In the genomic region with DNA sequence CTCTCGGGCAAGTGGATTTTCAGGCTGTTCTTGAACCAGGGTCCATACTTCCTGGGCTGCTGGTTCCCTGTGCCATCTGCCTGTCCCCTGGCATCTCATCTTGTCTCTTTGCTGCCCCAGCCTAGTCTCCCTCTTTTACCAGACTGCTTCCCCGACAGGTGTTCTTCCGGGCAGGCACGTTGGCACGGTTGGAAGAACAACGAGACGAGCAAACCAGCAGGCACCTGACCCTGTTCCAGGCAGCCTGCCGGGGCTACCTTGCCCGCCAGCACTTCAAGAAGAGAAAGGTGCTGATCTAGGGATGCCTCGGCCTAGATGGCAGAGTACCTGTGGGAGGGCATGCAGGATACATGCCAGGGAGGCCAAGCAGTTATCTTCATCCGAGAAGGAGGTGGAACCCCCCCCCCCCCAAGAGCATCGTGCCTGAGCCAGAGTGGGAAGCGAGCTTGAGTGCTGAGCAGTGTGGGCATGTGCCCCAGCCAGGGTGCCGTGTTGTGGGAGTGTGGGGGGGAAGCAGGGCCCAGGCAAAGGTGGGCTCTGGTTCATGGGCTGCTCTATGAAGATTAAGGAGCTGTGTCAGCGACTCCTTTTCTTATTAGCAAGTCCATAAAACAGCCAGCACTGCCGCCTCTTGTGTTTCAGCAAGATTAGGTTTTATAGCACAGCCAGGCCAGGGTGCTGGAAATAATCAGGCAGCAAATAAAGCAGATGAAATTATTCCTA, we compare ENCODE assay signal across 18 mouse cellular contexts. TPM values are rescaled to one million over a fixed set of nuclear protein-coding genes. Genes with fewer than 3 reads are reported as not detected.
DNase-seq lines count a peak whose midpoint lies in the region; ATAC-seq and TF ChIP-seq lines count a peak whose summit lies in the region.
"Had no signal": no experiment of that assay in that cellular context is flagged by ENCODE, and none has a peak within 500 bp of the region (broad histone marks: within the 10 kb centered on the region; RNA-seq: fewer than 3 reads in every experiment).

No protein-coding gene starts in this region.

- 54% methylated on average over 16 of the region's 16 CpGs for WGBS in kidney, embryonic 15.5 days
- WGBS in cerebellum, adult 2 months: 14% methylated on average over 16 of the region's 16 CpGs
- 64% methylated on average over 16 of the region's 16 CpGs for WGBS in hindbrain, postnatal 0 days

- TF ChIP-seq CTCF in cerebellum, adult 2 months (IDR thresholded peaks at IDR 0.05; ENCODE audit: borderline replicate concordance, insufficient read depth, low read depth, low read length): no peak
- no peak for TF ChIP-seq CTCF in hindbrain, postnatal 0 days (IDR thresholded peaks at IDR 0.05; ENCODE audit: low read depth)

- no peak overlapping the region for H3K9ac ChIP-seq in kidney, embryonic 15.5 days
- H3K9ac ChIP-seq in hindbrain, postnatal 0 days (replicated peaks; ENCODE audit: low read length): no peak overlapping the region
- H3K9ac ChIP-seq: liver, postnatal 0 days; midbrain, embryonic 13.5 days had no signal

- no peak for TF ChIP-seq POLR2A in cerebellum, adult 2 months (IDR thresholded peaks at IDR 0.05; ENCODE audit: borderline replicate concordance, insufficient read depth, low read length)

- H3K4me1 ChIP-seq in kidney, embryonic 15.5 days: peaks cover 34% of the 10 kb centered on the region
- peaks cover 23% of the 10 kb centered on the region for H3K4me1 ChIP-seq in cerebellum, adult 2 months (ENCODE audit: control insufficient read depth, insufficient read depth, low read length)
- H3K4me1 ChIP-seq in hindbrain, postnatal 0 days (ENCODE audit: insufficient read depth, low read length): no peaks in the 10 kb centered on the region; the same call in none of the 2 replicates

- peak overlapping the region; percentile 2; the same call in 1 of the 2 replicates for H3K4me2 ChIP-seq in kidney, embryonic 15.5 days
- H3K4me2 ChIP-seq in hindbrain, postnatal 0 days (ENCODE audit: low read depth, low read length): no peak overlapping the region
- H3K4me2 ChIP-seq: midbrain, embryonic 13.5 days had no signal

- no peak overlapping the region for H3K27ac ChIP-seq in kidney, embryonic 15.5 days
- H3K27ac ChIP-seq in cerebellum, adult 2 months (ENCODE audit: insufficient read depth, low read length): peak overlapping the region; percentile 32
- peak overlapping the region; percentile 67 for H3K27ac ChIP-seq in hindbrain, postnatal 0 days
- H3K27ac ChIP-seq: midbrain, embryonic 13.5 days had no signal

- peaks cover 22% of the 10 kb centered on the region; the same call in 1 of the 2 replicates for H3K27me3 ChIP-seq in kidney, embryonic 15.5 days
- H3K27me3 ChIP-seq in cerebellum, adult 2 months (ENCODE audit: control insufficient read depth, insufficient read depth, low read length): no peaks in the 10 kb centered on the region
- H3K27me3 ChIP-seq in hindbrain, postnatal 0 days (ENCODE audit: insufficient read depth, low read length): no peaks in the 10 kb centered on the region
- H3K27me3 ChIP-seq: midbrain, embryonic 13.5 days had no signal

- no peak; the same call in 1 of the 2 replicates for ATAC-seq in kidney, embryonic 15.5 days (replicated peaks; ENCODE audit: low FRiP score)
- ATAC-seq in hindbrain, postnatal 0 days: no peak
- ATAC-seq: CD4-positive, CD25-positive, alpha-beta regulatory T cell, adult 4 months; liver, postnatal 0 days; midbrain, embryonic 13.5 days had no signal

- H3K36me3 ChIP-seq in kidney, embryonic 15.5 days: peaks cover 81% of the 10 kb centered on the region
- H3K36me3 ChIP-seq in hindbrain, postnatal 0 days (ENCODE audit: insufficient read depth, low read length): peaks cover 48% of the 10 kb centered on the region

- no peaks in the 10 kb centered on the region for H3K9me3 ChIP-seq in kidney, embryonic 15.5 days (replicated peaks)
- H3K9me3 ChIP-seq in hindbrain, postnatal 0 days (ENCODE audit: low read length): no peaks in the 10 kb centered on the region
- H3K9me3 ChIP-seq: midbrain, embryonic 13.5 days had no signal

- no peak for DNase-seq in kidney, postnatal 14 days
- DNase-seq in cerebellum, adult 11 months: peak; percentile 87
- peak; percentile 89 to 93 for DNase-seq in cerebellum, adult 2 months
- DNase-seq in hindbrain, postnatal 0 days (ENCODE audit: low spot score): no peak
- no peak for DNase-seq in retina, embryonic 14.5 days (ENCODE audit: low spot score)
- no peak for DNase-seq in adrenal gland, postnatal 25 days
- DNase-seq: adrenal gland, postnatal 14 days; kidney, adult 2 months; liver, postnatal 0 days; lung, postnatal 36 days had no signal

- no peak overlapping the region for H3K4me3 ChIP-seq in kidney, embryonic 15.5 days (replicated peaks)
- no peak overlapping the region for H3K4me3 ChIP-seq in cerebellum, adult 2 months (replicated peaks; ENCODE audit: insufficient read depth, low read depth, low read length)
- no peak overlapping the region for H3K4me3 ChIP-seq in hindbrain, postnatal 0 days (ENCODE audit: low read length)
- H3K4me3 ChIP-seq: midbrain, embryonic 13.5 days had no signal

RNA-seq across cellular contexts. Expression of a gene that starts 53.1 kb away (rescaled TPM):
- polyA plus RNA-seq in kidney, embryonic 15.5 days (2015; fragmentation: Nextera tagmentation; extraction: Ambion mirVana): 1.5 and 2.3 TPM in 2 replicates
- polyA plus RNA-seq in cerebellum, adult 2 months (2012; rRNA removed): not detected in 2 replicates
- total RNA-seq in hindbrain, postnatal 0 days (2014; rRNA removed): not detected in 2 replicates
- 0.69 and 0.91 TPM in 2 replicates for polyA plus RNA-seq in hindbrain, postnatal 0 days (2015; fragmentation: Nextera tagmentation; extraction: Ambion mirVana)
- not detected in 2 replicates for total RNA-seq in adrenal gland, postnatal 25 days (2021)
- total RNA-seq: adrenal gland, postnatal 14 days; granulocyte monocyte progenitor cell, adult 5-6 weeks; hematopoietic stem cell, adult 5-6 weeks; layer of hippocampus, adult 18-20 months had no signal
- polyA plus RNA-seq: kidney, adult 2 months; small intestine, adult 2 months had no signal

RNA-seq across cellular contexts. Expression of a gene that starts 53.2 kb away (rescaled TPM):
- 8.7 and 10.8 TPM in 2 replicates for polyA plus RNA-seq in kidney, embryonic 15.5 days (2015; fragmentation: Nextera tagmentation; extraction: Ambion mirVana)
- polyA plus RNA-seq in cerebellum, adult 2 months (2012; rRNA removed): 6.8 and 9.0 TPM in 2 replicates
- 2.8 and 6.8 TPM in 2 replicates for total RNA-seq in hindbrain, postnatal 0 days (2014; rRNA removed)
- 4.4 and 4.6 TPM in 2 replicates for polyA plus RNA-seq in hindbrain, postnatal 0 days (2015; fragmentation: Nextera tagmentation; extraction: Ambion mirVana)
- total RNA-seq in adrenal gland, postnatal 25 days (2021): 3.8 and 4.6 TPM in 2 replicates
- total RNA-seq: hematopoietic stem cell, adult 5-6 weeks; MEL had no signal

Comparison
In these comparisons a context has a peak if more than half of its experiments do, and no peak if none do; other contexts are left out.
1. DNase-seq: peak in cerebellum, adult 11 months (single experiment) and cerebellum, adult 2 months (2 of 2); none in kidney, postnatal 14 days (single experiment), hindbrain, postnatal 0 days (single experiment), retina, embryonic 14.5 days (single experiment) and adrenal gland, postnatal 25 days (single experiment).